Mouse (Mus musculus) ovary, adult 18-20 months (tissue): ENCODE measurements around the gene Hcrtr1.

Source experiments
- DNase-seq: peaks from one replicate; pipeline ENCODE4 v3.0.0; 2022; ENCODE audit warnings: low spot score, mixed read lengths

Gene Hcrtr1

GRCm38 (mm10) chr4:130139214-130139492, at the start of gene Hcrtr1:
TSS of gene Hcrtr1 (minus strand) at chr4:130139359.
- DNase-seq: no peak

DNA sequence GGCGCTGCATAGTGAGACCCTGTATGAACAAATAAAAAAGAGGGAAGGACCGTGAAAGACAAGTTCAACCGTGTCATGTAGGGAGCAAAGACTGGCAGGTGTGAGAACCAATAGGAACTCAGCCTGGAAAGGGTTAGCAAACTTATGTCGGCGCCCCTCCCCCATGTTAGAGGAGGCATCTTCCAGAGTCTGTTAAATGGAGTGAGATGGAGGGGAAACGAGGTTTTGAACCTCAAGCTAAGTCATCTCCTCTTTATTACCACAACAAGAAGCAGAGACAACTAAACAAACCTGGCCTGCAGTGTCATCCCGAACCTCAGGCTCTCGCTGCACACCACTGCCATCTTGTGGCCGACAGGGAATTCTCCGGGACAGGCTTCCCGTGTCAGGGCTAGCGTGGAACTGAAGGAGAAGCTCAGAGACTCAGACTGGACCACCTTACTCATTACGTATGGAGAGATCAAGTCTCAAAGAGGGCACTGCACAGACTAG, 49.7 kb upstream of the Hcrtr1 start:
- DNase-seq: peak; percentile 62

GRCm38 (mm10) chr4:130186891-130187290, 47.7 kb upstream of the Hcrtr1 start:
- DNase-seq: no peak

GRCm38 (mm10) chr4:130186450-130186849, 47.3 kb upstream of the Hcrtr1 start:
- DNase-seq: no peak

- DNase-seq: no peak
Measured at GRCm38 (mm10) chr4:130183879-130184278, 44.7 kb upstream of the Hcrtr1 start.

DNA sequence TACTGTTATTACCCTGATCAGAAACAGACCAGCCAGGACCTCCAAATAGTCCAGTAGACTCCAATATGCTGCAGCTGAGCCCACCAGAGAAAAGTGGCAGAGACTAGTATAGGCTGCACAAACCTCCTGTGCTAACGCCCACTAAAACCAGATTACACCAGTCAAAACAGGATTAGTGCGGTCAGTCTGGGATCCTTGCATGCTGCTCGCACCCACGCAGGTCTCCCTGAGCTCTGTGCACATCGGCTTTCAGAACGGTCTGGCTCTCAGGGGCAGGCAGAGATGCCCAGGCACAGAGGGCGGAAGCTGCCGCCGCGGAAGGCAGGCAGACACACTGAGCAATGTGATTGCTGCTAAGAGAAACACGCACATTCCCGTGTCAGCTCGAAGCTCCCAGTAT, 43.9 kb upstream of the Hcrtr1 start:
- DNase-seq: no peak

DNA sequence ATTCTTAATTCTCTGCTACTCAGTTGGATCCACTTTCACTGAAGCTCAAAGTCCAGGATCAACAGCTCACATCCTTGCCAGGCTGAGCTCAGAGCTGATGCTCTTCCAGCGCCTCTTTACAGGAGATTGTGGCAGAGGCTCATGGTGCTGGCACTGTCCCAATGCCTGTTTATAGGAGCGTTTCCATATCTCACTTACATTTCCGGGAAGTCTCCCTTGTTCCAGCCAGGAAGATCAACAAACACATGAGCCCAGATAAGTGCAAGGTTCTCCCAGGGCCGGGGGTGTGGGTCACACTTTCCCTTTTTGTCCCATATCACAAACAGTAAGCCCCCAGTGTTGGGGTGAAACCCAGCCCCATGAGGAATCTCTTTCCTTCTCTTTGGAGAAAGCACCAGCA, 42.7 kb upstream of the Hcrtr1 start:
- DNase-seq: no peak

GRCm38 (mm10) chr4:130180909-130181602, 41.9 kb upstream of the Hcrtr1 start:
- DNase-seq: no peak

DNA sequence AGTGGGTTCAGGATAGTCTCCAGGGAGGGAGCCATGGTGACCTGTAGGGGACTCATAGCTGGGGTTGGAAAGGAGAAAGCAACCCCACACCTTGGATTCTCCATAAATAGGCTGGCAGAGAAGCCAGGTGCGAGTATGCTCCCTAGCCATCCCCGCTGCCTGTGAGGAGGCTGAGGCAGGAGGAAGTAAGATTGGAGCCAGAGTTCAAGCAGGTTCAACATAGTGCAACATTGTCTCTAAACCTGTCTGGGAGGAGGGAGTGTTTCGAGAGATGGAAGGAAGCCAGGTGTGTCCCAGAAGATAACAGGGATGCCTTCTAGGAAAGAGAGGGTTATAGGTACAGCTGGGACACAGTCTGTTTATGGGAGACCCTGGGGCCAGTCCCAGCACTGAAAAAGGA, 40.7 kb upstream of the Hcrtr1 start:
- no peak for DNase-seq

DNA sequence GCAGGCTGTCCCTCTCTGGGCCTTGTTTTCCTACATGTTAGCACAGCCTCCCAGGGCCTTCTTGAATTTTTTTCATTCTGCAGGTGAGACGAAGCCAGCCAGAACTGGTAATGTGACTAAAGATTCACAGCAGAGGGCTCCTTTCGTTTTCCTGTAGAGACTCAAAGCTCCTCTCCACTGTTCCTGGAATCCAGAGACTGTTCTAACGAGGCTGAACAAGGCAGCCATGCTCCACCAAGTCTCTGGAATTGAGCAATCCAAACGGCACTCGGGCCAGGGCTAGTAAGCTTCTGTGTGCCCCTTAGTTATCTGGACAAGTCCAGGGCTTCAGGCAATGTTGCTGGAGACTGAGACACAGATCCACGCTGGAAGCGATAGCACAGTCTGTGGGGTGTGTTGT, 38.4 kb upstream of the Hcrtr1 start:
- DNase-seq: no peak

DNA sequence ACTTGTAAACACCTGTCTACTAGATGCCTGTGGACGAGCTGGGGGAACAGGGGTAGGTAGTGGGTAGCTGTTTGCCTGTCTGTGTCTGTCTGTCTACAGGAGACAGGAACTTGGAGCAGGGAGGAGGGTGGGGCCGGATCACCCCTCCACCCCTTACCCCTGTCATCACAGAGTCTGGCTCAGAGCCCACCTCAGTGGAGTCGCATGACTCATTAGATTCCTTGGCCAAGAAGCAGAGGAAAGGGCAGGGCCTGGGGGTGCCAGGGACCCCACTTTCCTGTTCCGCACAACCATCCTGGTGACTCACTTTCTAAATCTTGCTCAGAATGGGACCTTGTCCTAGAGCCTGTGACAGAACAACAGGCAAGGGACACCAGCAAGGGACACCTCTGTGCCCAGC, 37.9 kb upstream of the Hcrtr1 start:
- no peak for DNase-seq

- no peak for DNase-seq
Measured at GRCm38 (mm10) chr4:130176156-130176720, 37.1 kb upstream of the Hcrtr1 start.

GRCm38 (mm10) chr4:130175072-130175711, 36.0 kb upstream of the Hcrtr1 start, which contains the start of gene Tinagl1:
TSS of gene Tinagl1 (minus strand) at chr4:130175122.
- DNase-seq: no peak

- peak; percentile 39 for DNase-seq
Measured at GRCm38 (mm10) chr4:130174335-130175031, 35.3 kb upstream of the Hcrtr1 start.

DNA sequence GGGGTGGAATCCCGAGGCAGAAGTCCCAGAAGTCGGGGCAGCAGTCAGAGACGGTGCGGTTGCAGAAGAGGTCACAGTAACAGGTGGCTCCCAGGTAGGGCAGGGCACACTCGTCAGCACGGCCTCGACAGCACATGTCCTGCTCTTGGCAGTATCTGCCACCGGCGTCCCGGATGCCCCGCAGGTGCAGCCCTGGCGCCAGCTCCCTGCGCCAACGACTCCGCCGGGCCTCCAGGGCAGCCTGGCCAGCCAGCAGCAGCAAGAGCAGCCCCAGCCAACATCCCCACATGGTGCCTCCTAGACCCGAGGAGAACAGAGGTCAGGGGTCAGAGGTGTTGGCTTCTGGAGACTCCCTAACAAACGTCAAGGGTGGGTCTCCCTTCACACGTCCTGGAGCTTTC, 34.8 kb upstream of the Hcrtr1 start:
- no peak for DNase-seq

DNA sequence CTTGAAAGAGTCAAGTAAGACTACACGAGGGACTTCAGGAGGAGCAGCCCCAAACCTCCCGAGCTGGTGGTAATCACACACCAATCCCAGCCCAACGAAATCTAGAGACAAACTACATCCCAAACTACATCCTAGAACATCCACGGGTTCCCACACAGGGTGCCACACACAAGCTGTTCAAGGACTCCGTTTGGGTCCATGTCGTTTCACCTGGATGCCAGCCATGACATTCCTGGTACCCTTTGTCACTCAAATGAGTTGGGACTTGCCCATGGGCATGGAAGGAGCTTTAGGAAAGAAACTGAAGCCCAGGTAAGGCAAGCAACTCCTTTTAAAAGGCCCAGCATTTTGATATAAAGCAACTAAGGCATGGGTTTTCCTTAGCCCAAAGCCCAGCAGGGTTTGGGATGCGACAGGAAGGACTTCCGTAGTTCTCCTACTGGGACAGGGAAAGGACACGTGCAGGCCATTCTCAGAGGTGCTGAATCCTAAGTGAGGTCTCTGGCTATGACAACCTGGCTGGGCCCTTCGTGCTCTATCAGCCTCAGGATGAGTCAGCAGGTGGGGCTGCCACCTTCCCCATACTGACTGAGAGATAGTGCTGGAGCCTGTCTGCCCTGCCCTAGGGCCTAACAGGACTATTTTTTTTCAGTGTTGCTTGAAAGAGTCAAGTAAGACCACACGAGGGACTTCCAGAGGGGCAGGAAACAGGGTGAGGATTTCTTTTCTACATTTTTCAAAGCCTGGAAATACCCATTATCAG, 34.1 kb upstream of the Hcrtr1 start:
- no peak for DNase-seq

- DNase-seq: no peak
Measured at GRCm38 (mm10) chr4:130171951-130172765, 33.0 kb upstream of the Hcrtr1 start.

- DNase-seq: no peak
Measured at GRCm38 (mm10) chr4:130170362-130170761, 31.2 kb upstream of the Hcrtr1 start.

DNA sequence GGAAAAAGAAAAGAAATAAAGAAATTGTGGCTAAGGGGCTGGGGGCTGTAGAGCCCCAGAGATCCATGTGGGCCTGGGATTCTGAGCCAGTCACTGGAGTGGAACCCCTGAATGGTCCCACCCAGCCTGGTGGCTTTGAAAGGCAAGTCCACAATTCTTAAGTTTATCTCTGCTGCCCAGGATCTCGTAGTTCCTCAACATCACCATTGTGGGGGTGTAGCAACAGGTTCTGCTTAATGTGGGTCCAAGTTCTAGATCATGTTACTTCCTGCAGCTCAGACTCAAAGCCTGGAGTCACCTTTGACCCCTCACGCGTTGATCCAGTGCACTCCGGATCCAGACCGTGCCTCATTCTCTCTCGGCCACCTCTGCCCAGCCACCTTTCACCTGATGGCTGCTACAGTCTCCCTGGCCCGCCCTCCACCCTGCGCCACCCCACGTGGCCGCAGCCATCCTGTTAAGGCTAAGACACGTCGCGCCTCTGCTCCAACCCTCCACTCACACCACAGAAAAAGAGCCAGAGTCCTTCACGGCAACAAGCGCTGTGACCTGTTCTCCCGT, 30.3 kb upstream of the Hcrtr1 start:
- no peak for DNase-seq

- peak; percentile 91 for DNase-seq
Measured at GRCm38 (mm10) chr4:130168280-130169183, 29.4 kb upstream of the Hcrtr1 start.
